In the genomic region with DNA sequence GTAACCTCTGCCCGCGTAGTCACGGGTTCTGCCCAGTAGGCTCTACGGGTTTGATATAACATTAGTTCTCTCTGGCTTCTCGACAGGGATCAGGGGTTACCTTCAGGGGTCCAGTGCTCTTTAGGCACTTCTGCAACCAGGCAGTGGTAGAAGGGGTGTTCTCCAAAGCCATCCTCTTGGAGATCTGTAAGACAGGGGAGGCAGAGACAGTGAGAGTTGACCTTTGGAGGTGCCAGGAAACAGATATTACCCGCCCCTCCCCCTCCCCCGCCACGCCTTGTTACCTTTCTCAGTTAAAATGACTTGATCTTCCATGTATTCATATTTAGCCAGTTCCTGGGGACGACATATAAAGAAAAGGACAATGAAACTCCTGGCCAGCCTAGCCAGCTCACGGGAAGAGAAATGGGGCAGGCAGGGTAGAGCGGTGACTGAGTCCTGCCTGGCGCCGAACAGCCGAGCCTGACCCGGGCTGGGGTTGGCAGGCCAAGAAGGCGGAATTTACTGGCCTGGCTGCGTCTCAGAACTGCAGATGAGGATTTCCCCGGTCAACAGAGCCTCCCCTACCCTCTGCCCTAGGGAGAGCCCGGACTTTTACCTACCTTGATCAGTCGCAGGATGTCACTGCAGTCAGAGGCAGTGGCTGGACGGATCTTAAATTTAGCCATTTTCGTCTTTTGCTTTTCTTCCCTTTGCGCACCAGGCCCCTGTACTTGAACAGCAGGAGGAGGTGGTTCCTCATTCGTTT, we compare ENCODE assay signal across 8 mouse cellular contexts. TPM values are rescaled to one million over a fixed set of nuclear protein-coding genes. Genes with fewer than 3 reads are reported as not detected.
DNase-seq lines count a peak whose midpoint lies in the region; ATAC-seq lines count a peak whose summit lies in the region.

No protein-coding gene starts in this region.

- peak; percentile 77 for ATAC-seq in forebrain, embryonic 13.5 days
- peak; percentile 3 to 24; a peak in 3 of 4 replicates for ATAC-seq in hematopoietic stem cell, adult 5-6 weeks (replicated peaks in 1 of 2; ENCODE audit: insufficient read depth in 1 of 2, low FRiP score in 2 of 2, low TSS enrichment in 1 of 2, low read depth in 1 of 2, poor library complexity in 2 of 2, severe bottlenecking in 2 of 2)
- ATAC-seq in limb, embryonic 11.5 days (ENCODE audit: insufficient number of reproducible peaks, low FRiP score, low TSS enrichment, low read depth): peak; percentile 66
- ATAC-seq in midbrain, embryonic 12.5 days (ENCODE audit: low FRiP score, low read depth): peak; percentile 82

- H3K4me2 ChIP-seq in forebrain, embryonic 13.5 days: peak overlapping the region; percentile 59
- H3K4me2 ChIP-seq in limb, embryonic 11.5 days (ENCODE audit: low read depth, severe bottlenecking): peak overlapping the region; percentile 58
- H3K4me2 ChIP-seq in midbrain, embryonic 12.5 days (replicated peaks): peak overlapping the region; percentile 51

- no peaks in the 10 kb centered on the region for H3K9me3 ChIP-seq in forebrain, embryonic 13.5 days (replicated peaks)
- no peaks in the 10 kb centered on the region for H3K9me3 ChIP-seq in limb, embryonic 11.5 days (ENCODE audit: control insufficient read depth, low read length)
- no peaks in the 10 kb centered on the region for H3K9me3 ChIP-seq in midbrain, embryonic 12.5 days

- H3K27ac ChIP-seq in forebrain, embryonic 13.5 days: no peak overlapping the region
- no peak overlapping the region for H3K27ac ChIP-seq in limb, embryonic 11.5 days (replicated peaks; ENCODE audit: low read depth, low read length)
- H3K27ac ChIP-seq in midbrain, embryonic 12.5 days (replicated peaks): no peak overlapping the region

- H3K4me3 ChIP-seq in forebrain, embryonic 13.5 days: peak overlapping the region; percentile 43
- H3K4me3 ChIP-seq in limb, embryonic 11.5 days (ENCODE audit: low read depth, low read length): peak overlapping the region; percentile 41
- H3K4me3 ChIP-seq in midbrain, embryonic 12.5 days: peak overlapping the region; percentile 52

- 0 out of 2 replicates have a peak, but pooled peaks cover 3% of the 10 kb centered on the region for H3K4me1 ChIP-seq in forebrain, embryonic 13.5 days
- H3K4me1 ChIP-seq in limb, embryonic 11.5 days (ENCODE audit: control insufficient read depth, insufficient read depth, low read length): no peaks in the 10 kb centered on the region
- no peaks in the 10 kb centered on the region for H3K4me1 ChIP-seq in midbrain, embryonic 12.5 days

- no peaks in the 10 kb centered on the region for H3K36me3 ChIP-seq in forebrain, embryonic 13.5 days (ENCODE audit: poor library complexity, severe bottlenecking)
- H3K36me3 ChIP-seq in limb, embryonic 11.5 days (ENCODE audit: control insufficient read depth, insufficient read depth, low read length): no peaks in the 10 kb centered on the region
- no peaks in the 10 kb centered on the region for H3K36me3 ChIP-seq in midbrain, embryonic 12.5 days

- no peaks in the 10 kb centered on the region for H3K27me3 ChIP-seq in forebrain, embryonic 13.5 days
- no peaks in the 10 kb centered on the region for H3K27me3 ChIP-seq in limb, embryonic 11.5 days (ENCODE audit: control insufficient read depth, insufficient read depth, low read length)
- no peaks in the 10 kb centered on the region for H3K27me3 ChIP-seq in midbrain, embryonic 12.5 days

- peak overlapping the region; percentile 57 for H3K9ac ChIP-seq in forebrain, embryonic 13.5 days
- peak overlapping the region; percentile 30; the same call in 1 of the 2 replicates for H3K9ac ChIP-seq in limb, embryonic 11.5 days (ENCODE audit: low read length)
- H3K9ac ChIP-seq in midbrain, embryonic 12.5 days (replicated peaks): peak overlapping the region; percentile 29

- 29% methylated on average over 23 of the region's 24 CpGs for WGBS in forebrain, embryonic 13.5 days
- 32% methylated on average over 22 of the region's 24 CpGs for WGBS in limb, embryonic 11.5 days
- 34% methylated on average over 23 of the region's 24 CpGs for WGBS in midbrain, embryonic 12.5 days

- DNase-seq in layer of hippocampus, postnatal 10 days (ENCODE audit: low spot score in 2 of 2): peak; percentile 14 to 26
- no peak for DNase-seq in layer of hippocampus, postnatal 25 days (ENCODE audit: extremely low spot score in 1 of 2, low spot score in 1 of 2)
- DNase-seq in c-Kit-positive CD71-positive TER-119-negative erythroid progenitor cells, embryonic 14.5 days (ENCODE audit: low read depth): peak; percentile 8
- DNase-seq in limb, embryonic 11.5 days (ENCODE audit: low spot score): peak; percentile 31
- DNase-seq in thymus, adult 18-20 months: peak; percentile 8 to 12

RNA-seq across cellular contexts. Expression of a gene that starts 0.6 kb away (rescaled TPM):
- 10 to 100 TPM; 59.8 to 60.3 TPM for total RNA-seq in layer of hippocampus, postnatal 10 days (2021)
- total RNA-seq in layer of hippocampus, postnatal 25 days (2021): 10 to 100 TPM; 57.6 to 79.1 TPM
- polyA plus RNA-seq in forebrain, embryonic 13.5 days (2015; fragmentation: Nextera tagmentation; extraction: Ambion mirVana): 57.8 and 64.3 TPM in 2 replicates
- 128 and 184 TPM in 2 replicates for total RNA-seq in hematopoietic stem cell, adult 5-6 weeks (2017)
- polyA plus RNA-seq in limb, embryonic 11.5 days (2014; fragmentation: Nextera tagmentation; extraction: Ambion mirVana): 76.0 and 78.1 TPM in 2 replicates
- 67.3 and 68.9 TPM in 2 replicates for polyA plus RNA-seq in midbrain, embryonic 12.5 days (2016; fragmentation: Nextera tagmentation; extraction: Ambion mirVana)

RNA-seq across cellular contexts. Expression of a gene that starts 46.6 kb away (rescaled TPM):
- 10 to 100 TPM; 27.7 to 33.1 TPM for total RNA-seq in layer of hippocampus, postnatal 10 days (2021)
- total RNA-seq in layer of hippocampus, postnatal 25 days (2021): 10 to 100 TPM; 19.2 to 20.0 TPM
- polyA plus RNA-seq in forebrain, embryonic 13.5 days (2015; fragmentation: Nextera tagmentation; extraction: Ambion mirVana): 21.2 and 22.1 TPM in 2 replicates
- 32.4 and 40.9 TPM in 2 replicates for total RNA-seq in hematopoietic stem cell, adult 5-6 weeks (2017)
- 22.1 and 22.7 TPM in 2 replicates for polyA plus RNA-seq in limb, embryonic 11.5 days (2014; fragmentation: Nextera tagmentation; extraction: Ambion mirVana)
- polyA plus RNA-seq in midbrain, embryonic 12.5 days (2016; fragmentation: Nextera tagmentation; extraction: Ambion mirVana): 20.7 and 23.1 TPM in 2 replicates

Comparison
In these comparisons a context has a peak if more than half of its experiments do, and no peak if none do; other contexts are left out.
1. DNase-seq: peak in layer of hippocampus, postnatal 10 days (2 of 2), c-Kit-positive CD71-positive TER-119-negative erythroid progenitor cells, embryonic 14.5 days (single experiment), limb, embryonic 11.5 days (single experiment) and thymus, adult 18-20 months (2 of 2); none in layer of hippocampus, postnatal 25 days (0 of 2).
2. ATAC-seq: peak in every context shown above with its lines; median percentile 82 in midbrain, embryonic 12.5 days; 77 in forebrain, embryonic 13.5 days; 66 in limb, embryonic 11.5 days; 14 in hematopoietic stem cell, adult 5-6 weeks.
3. Peak in every context shown above with its lines, with median percentiles within 50 percentile points of each other: H3K4me2 ChIP-seq, H3K4me3 ChIP-seq and H3K9ac ChIP-seq.